ENCODE assay signal across 8 mouse cellular contexts in genomic region chr5:144963401-144963800, GRCm38 (mm10). TPM values are rescaled to one million over a fixed set of nuclear protein-coding genes. Genes with fewer than 3 reads are reported as not detected.
DNase-seq lines count a peak whose midpoint lies in the region; ATAC-seq lines count a peak whose summit lies in the region.

No protein-coding gene starts in this region.

- WGBS in intestine, embryonic 14.5 days = 28% methylated on average over 3 of the region's 3 CpGs
- WGBS in lung, embryonic 15.5 days = 9% methylated on average over 3 of the region's 3 CpGs
- WGBS in stomach, embryonic 16.5 days = 30% methylated on average over 3 of the region's 3 CpGs

- H3K4me1 ChIP-seq in intestine, embryonic 14.5 days (replicated peaks; ENCODE audit: control insufficient read depth, insufficient read depth, low read length) = peaks cover 38% of the 10 kb centered on the region
- H3K4me1 ChIP-seq in lung, embryonic 15.5 days = peaks cover 67% of the 10 kb centered on the region
- peaks cover 35% of the 10 kb centered on the region; the same call in 1 of the 2 replicates for H3K4me1 ChIP-seq in stomach, embryonic 16.5 days (ENCODE audit: control insufficient read depth, insufficient read depth, low read length)

- peak; percentile 43 for DNase-seq in cerebellum, adult 9-11 months
- no peak for DNase-seq in cerebellum, postnatal 36 days
- peak; percentile 40 for DNase-seq in urinary bladder, postnatal 14 days (ENCODE audit: low spot score)
- no peak for DNase-seq in urinary bladder, postnatal 25 days (ENCODE audit: low spot score)
- DNase-seq in intestine, embryonic 14.5 days (ENCODE audit: low spot score) = no peak

- H3K27me3 ChIP-seq in intestine, embryonic 14.5 days (replicated peaks; ENCODE audit: control insufficient read depth, insufficient read depth, low read length) = no peaks in the 10 kb centered on the region
- H3K27me3 ChIP-seq in lung, embryonic 15.5 days = no peaks in the 10 kb centered on the region
- H3K27me3 ChIP-seq in stomach, embryonic 16.5 days (ENCODE audit: control insufficient read depth, insufficient read depth, low read length) = no peaks in the 10 kb centered on the region; the same call in 1 of the 2 replicates

- no peaks in the 10 kb centered on the region for H3K36me3 ChIP-seq in intestine, embryonic 14.5 days (ENCODE audit: control insufficient read depth, insufficient read depth, low read length)
- no peaks in the 10 kb centered on the region for H3K36me3 ChIP-seq in lung, embryonic 15.5 days
- no peaks in the 10 kb centered on the region for H3K36me3 ChIP-seq in stomach, embryonic 16.5 days (ENCODE audit: control insufficient read depth, insufficient read depth, low read length)

- no peaks in the 10 kb centered on the region for H3K9me3 ChIP-seq in intestine, embryonic 14.5 days (ENCODE audit: control insufficient read depth, low read length)
- no peaks in the 10 kb centered on the region for H3K9me3 ChIP-seq in lung, embryonic 15.5 days
- H3K9me3 ChIP-seq in stomach, embryonic 16.5 days (replicated peaks; ENCODE audit: control insufficient read depth, low read length) = no peaks in the 10 kb centered on the region

- H3K4me2 ChIP-seq in intestine, embryonic 14.5 days (ENCODE audit: low read length) = peak overlapping the region; percentile 58
- peak overlapping the region; percentile 74 for H3K4me2 ChIP-seq in lung, embryonic 15.5 days
- H3K4me2 ChIP-seq in stomach, embryonic 16.5 days (ENCODE audit: low read depth, low read length) = peak overlapping the region; percentile 72

- ATAC-seq in intestine, embryonic 14.5 days (replicated peaks; ENCODE audit: low FRiP score, low TSS enrichment, low read depth) = no peak
- ATAC-seq in lung, embryonic 15.5 days (ENCODE audit: borderline replicate concordance, extremely low read depth, low FRiP score, low TSS enrichment) = no peak
- ATAC-seq in stomach, embryonic 16.5 days (ENCODE audit: insufficient read depth, low FRiP score) = no peak
- ATAC-seq in CD4-positive, CD25-positive, alpha-beta regulatory T cell, adult 4 months = no peak

- H3K27ac ChIP-seq in intestine, embryonic 14.5 days (ENCODE audit: low read depth) = peak overlapping the region; percentile 67
- H3K27ac ChIP-seq in lung, embryonic 15.5 days = peak overlapping the region; percentile 95
- H3K27ac ChIP-seq in stomach, embryonic 16.5 days (ENCODE audit: low read length) = peak overlapping the region; percentile 81

- H3K4me3 ChIP-seq in intestine, embryonic 14.5 days (ENCODE audit: low read depth, low read length) = peak overlapping the region; percentile 23
- H3K4me3 ChIP-seq in lung, embryonic 15.5 days = peak overlapping the region; percentile 79
- H3K4me3 ChIP-seq in stomach, embryonic 16.5 days (replicated peaks; ENCODE audit: low read length) = peak overlapping the region; percentile 37

- H3K9ac ChIP-seq in intestine, embryonic 14.5 days (ENCODE audit: low read length) = peak overlapping the region; percentile 10; the same call in 1 of the 2 replicates
- peak overlapping the region; percentile 37; the same call in 1 of the 2 replicates for H3K9ac ChIP-seq in lung, embryonic 15.5 days
- peak overlapping the region; percentile 40 for H3K9ac ChIP-seq in stomach, embryonic 16.5 days (ENCODE audit: low read length)

RNA-seq across cellular contexts. Expression of gene Smurf1, which starts 2.2 kb away (rescaled TPM):
- polyA plus RNA-seq in intestine, embryonic 14.5 days (2014; fragmentation: Nextera tagmentation; extraction: Ambion mirVana) = 14.4 and 17.2 TPM in 2 replicates
- polyA plus RNA-seq in lung, embryonic 15.5 days (2015; fragmentation: Nextera tagmentation; extraction: Ambion mirVana) = 18.5 and 20.2 TPM in 2 replicates
- 7.0 and 7.7 TPM in 2 replicates for polyA plus RNA-seq in stomach, embryonic 16.5 days (2015; fragmentation: Nextera tagmentation; extraction: Ambion mirVana)
- 1 to 10 TPM; 4.6 to 4.8 TPM for polyA plus RNA-seq in CD4-positive, CD25-positive, alpha-beta regulatory T cell, adult 4 months (2017; shearing (Covaris generic))

Comparison
In these comparisons a context has a peak if more than half of its experiments do, and no peak if none do; other contexts are left out.
1. DNase-seq: peak in cerebellum, adult 9-11 months (single experiment) and urinary bladder, postnatal 14 days (single experiment); none in cerebellum, postnatal 36 days (0 of 2), urinary bladder, postnatal 25 days (single experiment) and intestine, embryonic 14.5 days (single experiment).
2. H3K4me3 ChIP-seq: peak in every context shown above with its lines; median percentile 79 in lung, embryonic 15.5 days; 37 in stomach, embryonic 16.5 days; 23 in intestine, embryonic 14.5 days.
3. Peak in every context shown above with its lines, with median percentiles within 50 percentile points of each other: H3K27ac ChIP-seq, H3K4me2 ChIP-seq and H3K9ac ChIP-seq.